Mouse (Mus musculus): ENCODE measurements at regions not wholly inside any gene's neighbourhood (a gene's known extent, or its start where the extent isn't known, plus 50 kb on each side); places are given as distances from the start of the nearest gene placed in this dataset.

DNA sequence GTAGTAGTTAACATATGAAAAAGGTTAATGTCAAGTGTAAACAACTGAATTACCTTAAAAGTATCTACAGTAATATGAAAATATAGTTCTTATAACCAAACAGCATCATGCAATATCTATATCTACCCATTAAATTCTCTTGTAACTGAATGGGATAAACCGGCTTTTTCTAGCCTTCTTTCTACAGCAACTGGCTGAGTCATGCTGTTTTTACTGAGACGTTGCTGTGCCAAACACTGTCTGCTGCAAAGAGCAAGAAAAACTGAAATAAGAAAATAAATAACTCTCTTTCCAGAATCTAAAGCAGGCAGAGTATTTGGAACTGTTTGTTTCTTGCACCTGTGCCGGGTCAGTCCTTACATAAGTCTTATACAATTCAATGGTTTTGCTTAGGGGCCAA, 74.0 kb downstream of the Nxf2 start:
- Histone ChIP-seq H3K4me3 (no peak overlapping the region), H3K36me3 (no peaks in the 10 kb centered on the region), H3K4me2 (no peak overlapping the region), H3K9me3 (no peaks in the 10 kb centered on the region), H3K27ac (no peak overlapping the region), H3K27me3 (no peaks in the 10 kb centered on the region), H3K9ac (no peak overlapping the region), H3K4me1 (no peaks in the 10 kb centered on the region)
- 69% methylated on average over 3 of the region's 3 CpGs for WGBS
- ATAC-seq (ENCODE audit: borderline replicate concordance, extremely low read depth, low FRiP score, low TSS enrichment), result no peak

DNA sequence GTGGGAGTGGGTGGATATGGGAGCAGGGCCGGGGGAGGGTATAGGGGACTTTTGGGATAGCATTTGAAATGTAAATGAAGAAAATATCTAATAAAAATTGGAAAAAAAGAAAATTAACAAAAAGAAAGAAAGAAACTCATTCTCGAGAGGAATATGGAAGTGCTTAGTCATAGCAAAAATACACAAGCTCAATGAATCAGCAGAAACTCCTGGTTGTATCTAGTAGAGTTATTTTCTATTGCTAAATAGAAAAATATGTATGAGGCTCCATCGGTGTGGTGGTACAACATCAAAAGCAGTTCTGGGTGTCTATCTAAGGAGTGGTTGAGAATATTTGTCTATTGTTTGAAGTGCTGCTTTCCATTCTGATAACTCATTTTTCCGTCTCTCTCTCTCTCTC, 74.9 kb downstream of the Nxf2 start:
- Histone ChIP-seq H3K4me1 (no peaks in the 10 kb centered on the region), H3K9ac (no peak overlapping the region), H3K4me3 (no peak overlapping the region), H3K4me2 (no peak overlapping the region), H3K9me3 (no peaks in the 10 kb centered on the region), H3K36me3 (no peaks in the 10 kb centered on the region), H3K27me3 (no peaks in the 10 kb centered on the region), H3K27ac (no peak overlapping the region)
- ATAC-seq (ENCODE audit: borderline replicate concordance, extremely low read depth, low FRiP score, low TSS enrichment), result no peak
- WGBS, result 76% methylated on average over 4 of the region's 4 CpGs

DNA sequence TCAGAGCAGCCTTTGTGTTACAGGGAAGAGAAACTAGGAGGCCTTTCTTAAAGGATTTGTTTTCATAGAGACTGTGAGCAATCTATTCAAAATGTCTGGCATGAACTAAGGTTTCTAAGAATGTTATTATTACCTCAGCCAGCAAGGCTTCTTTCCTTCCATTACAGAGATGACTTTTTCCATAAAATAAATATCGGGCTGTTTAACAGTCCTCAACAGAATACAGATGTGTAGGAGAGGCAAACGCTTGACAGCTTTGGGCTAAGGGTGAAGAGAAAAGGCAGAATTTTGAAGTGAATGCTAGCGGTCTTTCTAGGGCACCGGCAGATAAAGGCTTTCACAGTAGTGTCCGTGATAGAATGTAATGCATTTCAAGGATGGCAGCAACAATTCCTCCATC, 73.3 kb upstream of the Armcx2 start:
- Histone ChIP-seq H3K27me3 (peaks cover 6% of the 10 kb centered on the region; the same call in 1 of the 2 replicates), H3K9ac (no peak overlapping the region), H3K4me2 (no peak overlapping the region), H3K4me1 (no peaks in the 10 kb centered on the region; the same call in 1 of the 2 replicates), H3K4me3 (no peak overlapping the region), H3K36me3 (no peaks in the 10 kb centered on the region), H3K27ac (no peak overlapping the region; the same call in 1 of the 2 replicates), H3K9me3 (no peaks in the 10 kb centered on the region)
- no peak for ATAC-seq (ENCODE audit: borderline replicate concordance, extremely low read depth, low FRiP score, low TSS enrichment)
- 52% methylated on average over 5 of the region's 5 CpGs for WGBS

DNA sequence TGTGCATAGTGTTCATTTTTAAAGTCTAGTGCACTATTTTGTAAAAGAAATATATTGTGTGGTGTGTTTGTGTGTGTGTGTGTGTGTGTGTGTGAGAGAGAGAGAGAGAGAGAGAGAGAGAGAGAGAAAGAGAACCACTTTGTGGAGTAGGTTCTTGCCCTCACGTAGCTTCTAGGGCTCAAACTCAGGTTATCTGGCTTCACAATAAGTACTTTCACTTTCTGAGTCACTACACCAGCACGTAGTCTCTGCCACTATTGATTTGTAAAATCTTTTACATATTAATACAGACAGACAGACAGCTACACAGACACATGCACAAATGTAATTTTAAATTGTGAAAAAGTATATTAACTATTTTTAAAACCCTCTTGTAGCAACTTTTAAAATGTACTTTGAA, 70.9 kb upstream of the Armcx2 start:
- Histone ChIP-seq H3K9ac (no peak overlapping the region), H3K4me1 (no peaks in the 10 kb centered on the region; the same call in 1 of the 2 replicates), H3K4me2 (no peak overlapping the region), H3K9me3 (no peaks in the 10 kb centered on the region), H3K4me3 (no peak overlapping the region), H3K36me3 (no peaks in the 10 kb centered on the region), H3K27me3 (peaks cover 6% of the 10 kb centered on the region; the same call in 1 of the 2 replicates), H3K27ac (no peak overlapping the region)
- ATAC-seq (ENCODE audit: borderline replicate concordance, extremely low read depth, low FRiP score, low TSS enrichment), result no peak
- WGBS, result 57% methylated on average over 2 of the region's 2 CpGs

DNA sequence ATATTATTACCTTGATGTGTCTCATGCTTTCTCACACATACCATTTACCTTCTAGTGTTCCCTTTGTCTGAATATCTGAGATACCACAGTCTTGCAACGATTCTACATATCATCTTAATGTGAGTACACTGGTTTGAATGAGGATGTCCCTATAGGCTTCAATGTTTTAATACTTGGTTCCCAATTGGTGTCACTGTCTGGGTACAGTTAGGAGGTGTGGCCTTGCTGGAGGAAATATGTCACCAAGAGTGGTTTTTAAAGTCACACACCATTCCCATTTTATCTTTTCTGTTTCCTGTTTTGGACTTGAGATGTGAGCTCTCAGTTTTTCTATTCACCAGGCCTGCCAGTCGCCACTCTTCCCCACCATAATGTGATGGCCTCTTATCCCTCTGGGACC, 69.8 kb upstream of the Armcx2 start:
- no peaks in the 10 kb centered on the region; the same call in 1 of the 2 replicates for H3K4me1 ChIP-seq
- no peak for ATAC-seq (ENCODE audit: borderline replicate concordance, extremely low read depth, low FRiP score, low TSS enrichment)
- no peaks in the 10 kb centered on the region for H3K36me3 ChIP-seq
- H3K9ac ChIP-seq, result no peak overlapping the region
- peaks cover 6% of the 10 kb centered on the region; the same call in 1 of the 2 replicates for H3K27me3 ChIP-seq
- H3K9me3 ChIP-seq, result no peaks in the 10 kb centered on the region
- H3K27ac ChIP-seq, result no peak overlapping the region
- no peak overlapping the region for H3K4me3 ChIP-seq
- 64% methylated on average over 2 of the region's 2 CpGs for WGBS
- no peak overlapping the region for H3K4me2 ChIP-seq

GRCm38 (mm10) chrX:134874696-134875095, 65.7 kb upstream of the Armcx2 start:
- H3K4me1 ChIP-seq, result no peaks in the 10 kb centered on the region
- H3K9ac ChIP-seq, result no peak overlapping the region
- ATAC-seq (ENCODE audit: borderline replicate concordance, extremely low read depth, low FRiP score, low TSS enrichment), result peak; percentile 31; the same call in 1 of the 2 replicates
- no peaks in the 10 kb centered on the region for H3K36me3 ChIP-seq
- H3K4me2 ChIP-seq, result no peak overlapping the region
- H3K4me3 ChIP-seq, result no peak overlapping the region
- no peak overlapping the region for H3K27ac ChIP-seq
- no peaks in the 10 kb centered on the region for H3K9me3 ChIP-seq
- 25% methylated on average over 2 of the region's 2 CpGs for WGBS
- no peaks in the 10 kb centered on the region for H3K27me3 ChIP-seq

- Histone ChIP-seq H3K4me2 (no peak overlapping the region), H3K9me3 (no peaks in the 10 kb centered on the region), H3K36me3 (no peaks in the 10 kb centered on the region), H3K27ac (no peak overlapping the region), H3K9ac (no peak overlapping the region), H3K4me1 (no peaks in the 10 kb centered on the region), H3K27me3 (no peaks in the 10 kb centered on the region), H3K4me3 (no peak overlapping the region)
- 58% methylated on average over 1 of the region's 1 CpGs for WGBS
- ATAC-seq (ENCODE audit: borderline replicate concordance, extremely low read depth, low FRiP score, low TSS enrichment), result no peak
Measured at GRCm38 (mm10) chrX:134873651-134874050, 64.6 kb upstream of the Armcx2 start.

- Histone ChIP-seq H3K4me2 (no peak overlapping the region), H3K9me3 (no peaks in the 10 kb centered on the region), H3K36me3 (no peaks in the 10 kb centered on the region), H3K4me1 (no peaks in the 10 kb centered on the region), H3K27me3 (no peaks in the 10 kb centered on the region), H3K9ac (no peak overlapping the region), H3K4me3 (no peak overlapping the region), H3K27ac (no peak overlapping the region)
- 92% methylated on average over 1 of the region's 1 CpGs for WGBS
- no peak for ATAC-seq (ENCODE audit: borderline replicate concordance, extremely low read depth, low FRiP score, low TSS enrichment)
Measured at GRCm38 (mm10) chrX:134861641-134862040, 52.6 kb upstream of the Armcx2 start.

Measured in lung, embryonic 15.5 days (tissue).